Mouse (Mus musculus): ENCODE data around the gene Gm16503. TPM values are rescaled to one million over a fixed set of nuclear protein-coding genes. Genes with fewer than 3 reads are reported as not detected.

Gene Gm16503
- total RNA-seq, 4 experiments from 2014 or later = 0.09 TPM; not detected in 3

Other genes with a start within 250 kb of the Gm16503 start
- gene Zfp988, start 234.5 kb upstream of the Gm16503 start, total RNA-seq (2022) = under 1 TPM in 1 of 4 experiments, not detected in 3; 0.11 TPM
- gene Zfp978, start 178.9 kb upstream of the Gm16503 start, total RNA-seq (2022) = not detected
- gene Zfp982, start 47.8 kb upstream of the Gm16503 start, total RNA-seq (2022) = 1 to 10 TPM; 1.4 to 3.0 (median 2.2) TPM
- gene Zfp985, start 13.1 kb downstream of the Gm16503 start, total RNA-seq (2022) = under 1 TPM in 1 of 4 experiments, not detected in 3; 0.58 TPM
- under 1 TPM; 0.68 to 0.92 (median 0.76) TPM for gene Zfp979, start 102.3 kb downstream of the Gm16503 start, total RNA-seq (2022)
- gene Zfp534, start 162.3 kb downstream of the Gm16503 start, total RNA-seq (2022) = under 1 TPM in 1 of 4 experiments, not detected in 3; 0.11 TPM